Mouse (Mus musculus) retina, postnatal 1 day (tissue): ENCODE data around the gene Nans.
A peak's percentile ranks its signal among the peaks of the same experiment; 100 is the strongest.

Experiments used
- DNase-seq: peaks from one replicate; pipeline ENCODE4 v3.0.0-alpha.2; 2012

Gene Nans

DNA sequence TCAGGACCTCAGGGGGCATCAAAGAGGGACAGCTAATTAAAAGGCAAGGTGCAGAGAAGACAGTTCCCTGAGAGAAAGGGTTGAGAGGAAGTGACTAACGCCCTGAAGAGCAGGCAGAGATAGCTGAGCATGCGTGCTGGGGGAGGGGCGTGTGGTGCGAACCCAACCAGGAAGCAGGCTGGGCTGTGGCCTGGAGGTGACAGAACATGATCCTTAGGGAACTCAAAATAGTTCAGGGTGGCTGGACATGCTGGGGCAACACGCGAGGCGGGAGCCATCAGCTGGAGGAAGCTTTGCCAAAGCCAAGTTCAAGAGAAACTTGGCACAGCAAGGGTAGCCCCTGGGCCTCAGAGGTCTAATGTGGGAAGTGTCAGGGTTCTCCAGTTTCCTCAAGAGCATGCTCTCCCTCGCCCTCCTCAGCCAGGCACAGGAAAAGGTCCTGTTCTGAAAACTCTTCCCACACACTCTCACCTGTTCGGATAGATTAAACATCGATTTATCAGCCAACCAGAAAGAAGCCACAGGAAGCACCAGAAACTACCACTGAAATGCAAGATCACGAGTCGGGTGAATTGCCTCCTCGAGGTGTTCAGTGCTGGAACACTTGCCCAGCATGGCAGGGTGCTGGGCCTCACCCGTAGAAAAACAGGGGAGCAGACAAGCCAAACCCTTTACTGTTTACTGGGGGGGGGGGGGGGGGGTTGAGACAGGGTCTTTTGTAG is 3.2 kb upstream of the Nans start:
- DNase-seq, result no peak

DNA sequence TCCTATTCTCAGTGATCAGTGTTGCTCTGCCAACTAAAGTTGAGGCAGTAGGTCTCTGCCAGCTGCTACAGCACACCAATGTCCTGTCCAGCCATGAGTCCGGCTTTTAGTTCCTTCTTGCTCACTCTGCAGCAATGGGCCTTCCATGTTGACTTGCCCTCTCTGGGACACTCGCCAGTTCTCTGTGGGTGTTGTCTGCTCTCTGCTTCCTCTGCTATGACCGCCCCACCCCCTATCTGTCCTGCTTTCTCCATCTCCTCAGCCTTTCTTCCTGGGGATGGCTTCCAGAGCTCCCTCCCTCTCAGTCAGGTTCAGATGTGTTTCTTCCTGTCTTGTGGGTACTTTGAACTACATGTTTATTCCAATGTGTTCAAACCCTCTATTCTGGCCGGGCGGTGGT is 1.7 kb upstream of the Nans start:
- DNase-seq, result no peak

DNA sequence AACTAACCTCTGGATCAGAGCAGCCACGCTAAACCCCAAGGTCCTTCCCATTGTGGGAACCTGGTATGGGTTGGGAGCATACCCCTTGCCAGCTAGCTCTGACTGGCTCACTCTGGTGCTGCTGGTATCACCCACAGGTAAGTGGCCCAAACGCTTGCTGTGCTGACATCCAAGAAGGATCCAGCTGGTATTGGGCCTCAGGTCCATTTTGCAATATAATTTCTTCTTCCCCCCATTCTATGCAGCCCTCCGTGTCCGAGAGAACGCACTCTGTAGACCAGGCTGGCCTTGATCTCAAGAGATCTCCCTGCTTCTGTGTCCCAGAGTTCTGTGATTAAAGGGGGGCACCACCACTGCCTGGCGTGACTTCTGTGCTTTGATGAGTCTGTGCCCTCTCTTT is 4.0 kb downstream of the Nans start:
- no peak for DNase-seq

DNA sequence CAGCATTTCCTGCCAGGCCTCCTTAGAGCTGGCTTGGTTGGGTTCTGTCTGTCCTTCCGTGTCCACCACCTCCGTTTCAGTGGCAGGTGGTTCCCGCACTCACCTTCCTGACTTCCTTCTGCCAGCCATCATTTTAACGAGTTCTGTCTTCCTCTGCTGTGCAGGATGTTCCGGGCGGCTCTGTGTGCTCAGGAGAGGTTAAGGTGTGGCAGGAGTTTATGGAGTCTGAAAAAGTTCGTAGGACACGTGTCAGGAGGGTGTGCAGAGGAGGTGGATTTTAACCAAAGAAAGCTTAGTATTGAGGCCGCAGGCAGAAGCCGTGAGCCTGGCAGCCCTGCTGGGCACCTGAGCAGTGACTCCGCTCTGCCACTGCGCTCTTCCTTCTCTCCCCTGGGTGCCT is 6.5 kb downstream of the Nans start:
- DNase-seq, result no peak

DNA sequence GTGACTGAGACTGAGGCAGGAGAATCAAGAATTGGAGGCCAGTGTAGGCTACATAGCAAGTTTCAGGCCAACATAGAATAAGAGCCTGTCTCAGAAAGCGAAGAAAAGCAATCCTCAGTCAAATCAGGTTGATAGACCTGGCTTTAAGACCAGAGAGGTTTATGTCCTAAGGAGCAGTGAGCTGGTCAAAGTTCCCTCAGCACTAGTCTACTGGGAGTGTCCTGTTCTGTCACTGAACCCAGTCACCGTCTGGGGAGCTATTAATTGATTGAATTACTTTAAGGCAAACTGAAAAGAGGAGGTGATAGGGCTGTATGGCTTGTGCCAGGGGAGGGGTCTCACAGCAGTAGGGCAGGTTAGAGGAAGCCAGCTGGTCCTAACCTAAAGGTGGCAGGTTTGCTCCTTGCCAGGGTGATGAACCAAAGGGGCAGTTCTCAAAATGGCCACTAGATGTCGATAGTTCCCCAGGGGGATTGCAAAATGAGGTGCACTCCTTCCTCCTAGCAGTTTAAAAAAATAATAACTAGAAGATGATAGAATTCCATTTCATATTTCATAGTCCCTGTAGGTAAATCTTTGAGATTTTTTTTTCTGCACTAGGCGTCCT is 8.3 kb downstream of the Nans start:
- DNase-seq, result peak; percentile 77

DNA sequence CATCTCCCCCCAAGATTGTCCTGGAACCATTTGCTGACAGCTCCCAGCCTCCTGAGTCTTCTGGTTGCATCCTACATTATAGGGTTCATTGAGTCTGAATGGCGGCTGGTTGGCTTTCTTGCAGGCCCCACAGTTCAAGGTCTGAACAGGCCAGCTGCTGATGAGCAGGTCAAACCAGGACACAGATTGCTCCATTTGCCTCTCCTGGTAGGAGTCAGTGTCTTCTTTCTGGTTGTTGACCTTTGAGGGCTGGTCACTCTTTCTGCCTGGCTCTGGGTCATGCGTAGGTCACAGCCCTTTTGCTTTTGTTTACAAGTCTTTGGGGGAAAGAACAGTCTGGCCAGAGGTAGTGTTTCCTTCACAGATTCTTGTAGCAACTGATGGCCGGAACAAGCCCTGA is 9.5 kb downstream of the Nans start:
- peak; percentile 13 for DNase-seq

DNA sequence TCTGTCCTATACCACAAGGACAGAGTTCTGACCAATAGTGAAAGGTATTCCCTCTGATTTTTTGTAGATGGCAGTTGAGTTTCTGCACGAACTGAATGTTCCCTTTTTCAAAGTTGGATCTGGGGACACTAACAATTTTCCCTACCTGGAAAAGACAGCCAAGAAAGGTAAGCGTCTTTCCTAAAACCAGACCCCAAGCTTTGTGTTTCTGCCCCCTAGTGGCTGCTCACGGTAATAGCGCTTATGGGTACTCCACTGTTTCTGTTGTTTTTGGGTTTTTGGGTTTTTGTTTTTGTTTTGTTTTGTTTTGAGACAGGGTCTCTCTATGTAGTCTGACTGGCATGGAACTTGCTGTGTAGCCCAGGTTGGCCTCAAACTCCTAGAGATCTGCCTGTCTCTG is 9.9 kb downstream of the Nans start:
- peak; percentile 56 for DNase-seq

DNA sequence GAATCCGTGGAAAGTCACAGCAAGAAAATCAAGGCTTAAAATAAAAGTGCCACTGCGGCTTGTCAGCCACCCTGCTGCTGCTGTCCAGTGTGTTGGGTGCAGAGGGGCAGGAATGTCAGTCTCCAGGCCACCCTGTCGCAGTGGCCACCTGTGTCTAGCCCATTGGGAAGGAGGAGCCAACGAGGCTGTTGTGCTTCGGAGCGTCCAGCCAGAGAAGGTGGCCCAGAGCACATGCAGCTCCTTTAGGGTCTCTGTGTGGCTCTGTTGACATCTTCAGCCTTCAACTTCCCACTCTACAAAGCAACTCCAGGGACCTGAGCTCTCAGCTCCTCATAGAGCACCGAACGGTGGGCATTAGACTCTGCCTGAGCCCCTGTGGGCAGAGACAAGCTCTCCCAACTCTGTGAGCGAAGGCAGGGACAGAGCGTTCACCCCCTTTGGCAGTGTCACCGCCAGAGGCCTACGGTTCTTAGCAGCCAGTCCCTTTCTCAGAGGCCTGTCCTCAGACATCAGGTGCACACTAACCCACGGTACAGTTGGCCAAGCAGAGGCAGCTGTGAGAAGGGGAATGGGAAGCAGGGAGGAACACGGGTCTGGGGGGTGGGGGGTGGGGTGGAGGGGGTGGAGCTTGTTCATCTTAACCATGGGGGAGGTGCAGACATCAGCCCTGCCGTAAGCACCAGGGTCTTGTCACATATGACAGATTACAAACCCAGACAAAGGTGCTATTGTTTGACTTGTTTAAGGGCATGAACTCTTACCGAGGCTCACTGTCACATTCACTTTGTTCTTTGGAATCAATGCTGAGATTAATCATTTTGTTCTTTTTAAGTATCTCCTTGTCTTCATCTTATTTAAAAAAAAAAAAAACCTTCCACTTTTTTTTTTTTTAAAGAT is 13.8 kb downstream of the Nans start:
- DNase-seq, result peak; percentile 21

DNA sequence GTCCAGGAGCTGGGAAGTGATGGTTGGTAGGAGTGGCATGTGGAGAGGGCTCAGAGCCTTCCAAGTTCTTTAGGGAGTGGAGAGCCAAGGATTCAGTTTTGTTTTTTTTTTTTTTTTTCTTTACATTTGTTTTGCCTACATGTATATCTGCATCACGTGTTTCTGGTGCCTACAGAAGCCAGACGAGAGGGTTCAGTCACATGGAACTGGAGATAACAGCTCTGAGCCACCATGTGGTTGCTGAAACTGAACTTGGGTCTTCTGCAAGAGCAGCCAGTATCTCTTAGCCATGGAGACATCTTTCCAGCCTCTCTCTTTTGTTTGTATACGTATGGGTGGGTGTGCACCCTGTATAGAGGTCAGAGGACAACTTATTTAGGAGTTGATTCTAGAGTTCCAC is 14.8 kb downstream of the Nans start:
- DNase-seq, result no peak

DNA sequence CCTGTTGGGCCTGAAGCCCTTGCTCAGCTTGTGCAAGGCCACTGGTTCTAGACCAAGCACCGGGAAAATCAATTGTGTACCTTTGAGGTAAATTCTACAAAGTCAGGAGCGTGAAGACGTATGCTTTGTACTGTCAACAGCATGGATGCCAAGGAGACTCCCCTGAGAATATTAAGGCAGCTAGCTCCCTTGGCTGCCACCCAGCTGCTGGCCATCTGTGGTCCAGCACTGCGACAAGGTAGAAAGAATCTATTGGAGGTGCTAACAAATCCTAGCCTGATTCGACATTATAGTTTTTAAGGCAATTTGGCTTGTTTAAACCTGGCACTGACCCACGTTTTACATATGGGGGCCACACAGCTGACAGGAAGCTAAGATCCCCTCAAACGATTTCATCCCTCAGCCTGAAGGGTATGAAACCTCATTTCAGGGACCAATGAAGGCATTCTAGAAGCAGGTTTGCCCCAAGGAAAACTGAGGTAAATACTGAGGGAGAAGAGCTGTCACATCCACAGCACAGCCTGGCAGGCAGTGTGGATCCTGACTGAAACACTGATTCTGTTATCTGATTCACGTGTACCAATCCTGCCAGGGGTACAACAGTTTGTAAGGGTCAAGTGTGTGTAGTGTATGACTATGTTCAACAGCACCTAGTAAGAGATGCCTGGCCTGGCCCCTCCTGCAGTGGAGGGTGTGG is 16.5 kb downstream of the Nans start:
- no peak for DNase-seq

DNA sequence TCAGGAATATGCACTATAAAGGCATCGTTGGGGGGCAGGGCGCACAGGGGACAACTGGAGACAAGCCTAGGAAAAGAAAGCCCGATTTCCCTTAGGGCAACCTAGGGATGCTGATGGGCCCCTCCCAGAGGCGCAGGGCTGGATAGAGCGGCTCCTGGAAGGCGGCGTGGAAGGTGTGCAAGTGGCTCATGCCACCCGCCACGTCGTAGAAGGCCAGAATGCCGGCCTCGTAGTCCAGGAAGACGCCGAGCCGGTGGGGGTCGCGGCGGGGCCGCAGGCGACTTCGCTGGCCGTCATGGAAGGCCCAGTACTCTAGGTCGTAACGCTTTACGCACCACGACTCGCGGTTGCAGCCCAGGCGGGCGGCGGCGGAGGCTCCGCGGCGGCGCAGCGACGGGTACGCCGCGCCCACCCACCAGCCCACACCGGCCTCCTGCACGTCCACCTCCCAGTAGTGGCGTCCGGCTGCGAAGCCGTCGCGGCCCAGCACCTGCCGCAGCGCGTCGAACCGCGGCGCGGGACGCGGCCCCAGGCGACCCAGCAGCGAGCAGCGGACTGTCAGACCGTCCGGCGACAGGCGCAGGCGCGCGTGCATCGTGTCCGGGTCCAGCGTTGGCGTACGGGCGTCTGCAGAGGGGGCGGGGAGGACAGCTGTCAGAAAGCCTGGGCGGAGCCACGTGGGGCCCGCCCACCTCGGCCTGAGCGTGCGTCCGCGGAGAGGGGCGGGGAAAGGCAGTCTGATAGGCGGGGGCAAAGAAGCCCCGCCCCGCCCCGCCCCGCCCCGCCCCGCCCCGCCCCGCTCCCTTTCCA is 18.0 kb downstream of the Nans start:
- peak; percentile 95 for DNase-seq

DNA sequence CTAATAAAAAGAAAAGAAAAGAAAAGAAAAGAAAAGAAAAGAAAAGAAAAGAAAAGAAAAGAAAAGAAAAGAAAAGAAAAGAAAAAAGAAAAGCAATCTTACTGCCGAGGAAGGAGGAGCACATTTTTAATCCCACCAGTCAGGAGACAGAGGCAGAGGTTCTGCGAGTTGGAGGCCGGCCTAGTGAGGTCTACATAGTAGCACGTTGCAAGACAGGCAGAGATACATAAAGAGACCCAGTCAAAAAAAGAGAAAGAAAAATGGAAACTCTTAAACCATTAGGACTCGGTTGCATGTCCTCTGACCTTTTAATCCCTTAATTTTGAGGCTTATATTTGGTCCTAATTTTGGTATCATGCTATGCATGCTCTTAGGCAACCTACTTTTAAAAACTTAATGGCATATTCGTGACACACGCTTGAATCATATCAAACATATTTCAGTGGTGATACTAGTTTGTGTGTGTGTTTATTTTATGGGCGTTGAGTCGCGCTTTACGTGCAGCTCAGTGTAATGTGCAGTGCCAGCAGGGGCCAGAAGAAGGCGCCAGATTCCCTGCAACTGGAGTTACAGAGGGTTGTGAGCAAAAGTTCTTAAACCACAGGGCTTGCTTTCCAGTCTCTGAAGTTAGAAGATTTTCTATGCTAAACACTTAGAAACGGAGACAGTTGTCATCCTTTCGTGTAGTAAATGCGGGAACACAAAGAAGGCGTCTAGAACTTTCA is 18.9 kb downstream of the Nans start:
- DNase-seq, result peak; percentile 73

DNA sequence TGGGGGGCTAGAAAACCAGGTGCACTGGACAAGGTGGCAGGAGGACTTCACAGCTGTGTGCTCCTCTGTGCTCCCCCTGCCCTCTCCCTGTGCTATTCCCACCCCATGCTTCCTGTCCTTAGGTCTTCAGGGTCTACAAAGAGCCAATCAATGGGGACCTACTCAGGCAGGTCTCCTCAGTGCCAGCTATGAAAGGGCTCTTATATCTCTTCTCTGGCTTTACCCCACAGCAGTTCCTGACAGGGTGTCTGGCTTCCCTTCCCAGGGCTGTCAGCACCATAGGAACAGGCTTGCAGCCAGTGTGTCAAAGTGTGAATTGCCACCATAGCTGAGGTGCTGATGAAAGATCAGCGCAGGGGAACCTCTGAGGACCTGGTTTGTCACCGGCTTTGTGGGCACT is 31.4 kb downstream of the Nans start:
- no peak for DNase-seq

DNA sequence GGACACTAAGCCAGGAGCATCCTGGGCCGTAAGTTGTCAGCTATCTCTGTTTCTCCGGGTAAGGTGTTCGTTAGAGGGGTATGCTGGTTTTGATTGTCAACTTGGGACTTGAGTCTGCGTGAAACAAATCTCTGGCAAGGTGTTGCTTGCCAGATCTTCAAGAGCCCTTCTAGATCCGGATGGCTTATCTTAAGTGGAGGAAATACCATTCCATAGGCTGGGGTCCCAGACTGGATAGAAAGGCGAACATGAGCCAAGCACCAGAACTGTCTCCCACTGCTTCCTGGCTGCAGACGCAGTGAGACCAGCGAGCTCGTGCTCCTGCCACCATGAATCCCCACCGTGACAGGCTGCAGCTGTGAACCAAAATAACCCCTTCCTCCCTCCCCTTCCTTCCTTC is 32.4 kb downstream of the Nans start:
- DNase-seq, result no peak

DNA sequence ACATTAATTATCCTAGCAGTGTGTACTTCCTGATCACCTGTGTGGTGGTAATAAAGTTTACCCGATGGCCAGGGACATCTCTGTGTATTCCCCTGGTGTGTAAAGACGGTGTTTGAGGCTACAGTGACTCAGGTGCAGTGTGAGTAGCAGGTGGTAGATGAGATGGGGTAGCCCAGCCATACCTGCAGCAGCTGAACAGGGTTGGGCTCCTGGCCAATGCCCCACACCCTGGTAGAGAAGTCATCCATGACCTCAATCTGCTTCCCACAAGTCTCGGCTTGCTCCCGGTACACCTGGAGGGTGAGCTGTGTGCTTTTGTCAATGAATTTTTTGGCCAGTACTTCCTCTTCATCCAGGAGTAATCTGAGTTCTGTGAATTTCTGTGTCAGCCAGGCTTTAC is 34.3 kb downstream of the Nans start:
- no peak for DNase-seq

DNA sequence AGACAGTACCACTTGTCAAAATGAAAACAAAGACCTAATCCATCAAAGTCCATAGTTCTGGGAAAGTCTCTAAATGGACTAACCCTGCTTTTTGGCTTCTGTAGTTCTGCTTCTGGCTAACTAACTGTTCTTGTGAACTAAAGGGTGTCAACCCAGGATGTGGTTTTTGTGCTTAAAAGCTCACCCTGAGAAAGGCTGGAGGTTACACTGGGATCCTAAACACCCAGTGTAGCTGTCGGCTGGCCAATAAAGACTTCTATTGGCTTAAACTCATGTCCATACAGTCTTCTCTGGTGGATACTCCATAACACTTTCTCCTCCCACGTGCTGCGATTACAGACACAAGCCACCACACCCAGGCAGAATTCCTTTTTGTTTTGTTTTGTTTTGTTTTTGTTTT is 37.2 kb downstream of the Nans start:
- no peak for DNase-seq

DNA sequence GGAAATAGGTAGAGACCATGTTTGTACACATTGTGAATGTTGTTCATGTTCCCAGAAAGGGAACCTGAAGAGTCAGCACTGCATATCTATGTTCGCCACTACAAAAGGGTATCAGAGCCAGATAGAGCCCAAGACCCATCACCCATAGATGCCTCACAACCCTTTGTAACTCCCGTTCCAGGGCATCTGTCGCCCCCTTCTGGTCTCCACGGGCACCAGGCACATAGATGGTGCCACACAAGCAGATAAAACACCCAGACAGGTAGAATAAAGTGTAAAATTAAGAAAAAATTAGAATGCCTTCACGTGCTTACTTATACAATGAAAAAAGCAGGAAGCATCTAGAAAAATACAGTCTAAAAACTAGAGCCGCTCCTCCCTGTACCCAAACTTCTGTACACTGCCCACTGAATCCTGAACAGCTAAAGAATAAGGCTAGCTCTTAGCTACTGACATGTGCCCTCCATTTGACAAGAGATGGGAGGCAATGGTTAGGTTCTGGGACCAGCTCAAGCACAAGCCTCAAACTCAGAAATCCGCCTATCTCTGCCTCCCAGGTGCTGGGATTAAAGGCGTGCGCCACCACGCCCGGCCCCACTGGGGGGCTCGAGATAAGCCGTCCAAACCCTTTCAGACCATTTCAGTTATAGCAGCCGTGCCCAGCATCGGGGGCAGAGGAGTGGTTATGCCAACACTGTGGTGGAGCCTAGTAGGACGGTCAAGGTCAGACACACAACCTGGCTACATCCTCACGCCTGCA is 37.9 kb downstream of the Nans start:
- peak; percentile 24 for DNase-seq

DNA sequence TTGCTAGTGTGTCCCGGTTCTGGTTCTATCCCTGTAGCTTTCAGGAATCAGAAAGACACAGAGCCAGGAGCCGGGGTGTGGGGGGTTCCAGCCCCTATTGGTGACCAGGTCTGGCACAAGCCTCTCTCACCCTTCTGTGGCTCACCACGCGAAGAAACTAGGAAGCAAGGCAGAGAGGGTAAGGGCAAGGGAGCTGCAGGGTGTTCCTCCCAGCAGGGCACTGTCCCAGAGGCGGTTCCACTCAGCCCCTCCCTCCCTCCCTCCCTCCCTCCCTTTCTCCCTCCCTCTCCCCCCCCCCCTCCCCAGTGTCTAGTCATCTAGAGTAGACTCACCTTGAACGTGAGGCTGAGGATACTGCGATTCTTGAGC is 38.5 kb downstream of the Nans start:
- DNase-seq, result peak; percentile 37

DNA sequence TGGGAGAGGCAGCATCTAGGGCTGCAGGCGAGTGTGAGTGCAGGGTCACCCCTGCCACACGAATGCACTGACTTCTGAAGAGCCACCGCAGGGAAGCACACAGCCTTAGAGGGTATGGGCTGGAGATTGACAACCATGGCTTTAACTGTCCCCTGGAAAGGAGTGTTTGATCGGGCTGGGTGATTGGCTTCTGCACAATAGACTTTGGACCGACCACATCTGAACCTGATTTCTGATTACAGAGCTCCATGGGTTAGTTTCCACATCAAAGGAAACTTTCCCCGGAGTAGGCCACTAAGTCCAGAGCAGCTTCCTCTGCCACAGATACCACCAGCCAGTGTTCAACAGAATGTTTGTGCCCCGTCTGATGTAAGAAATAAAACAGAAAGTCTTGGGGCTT is 40.7 kb downstream of the Nans start:
- DNase-seq, result no peak

DNA sequence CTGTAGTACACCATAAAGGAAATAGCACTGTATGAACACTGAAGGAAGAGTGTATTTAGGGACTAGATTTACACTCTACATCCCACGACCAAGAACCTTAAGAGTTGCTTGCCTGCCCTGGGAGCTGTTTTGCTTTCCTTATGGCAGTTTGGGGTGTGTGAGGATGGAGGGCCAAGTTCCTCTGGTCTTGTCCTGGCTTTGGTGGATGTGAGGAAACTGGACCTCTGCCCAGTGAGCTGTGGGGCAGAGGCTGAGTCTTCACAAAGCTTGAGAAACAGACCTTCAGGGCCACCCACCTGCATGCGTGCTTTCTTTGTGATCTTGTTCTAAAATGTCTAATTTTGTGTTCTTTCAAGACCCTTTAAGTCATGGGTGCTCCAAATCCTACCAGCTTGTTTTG is 43.5 kb downstream of the Nans start:
- no peak for DNase-seq

DNA sequence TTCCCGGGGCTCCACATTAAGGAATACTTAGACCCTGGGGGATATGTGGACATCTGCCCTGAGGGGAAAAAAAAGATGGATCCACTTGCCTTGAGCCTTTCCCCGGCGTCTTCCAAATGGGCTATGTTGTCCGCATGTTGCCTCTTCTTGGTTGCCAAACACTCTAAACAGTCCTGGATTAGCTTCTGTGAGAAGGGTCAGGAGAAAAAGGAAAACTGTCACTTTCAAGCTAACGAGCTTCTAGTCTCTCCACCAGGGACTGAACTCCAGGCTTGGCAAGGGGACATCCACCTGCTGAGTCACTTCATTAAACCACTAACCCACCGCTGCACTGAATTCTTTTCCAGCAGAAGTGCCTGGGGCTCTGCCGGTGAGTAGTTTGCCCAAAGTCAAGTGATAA is 43.9 kb downstream of the Nans start:
- DNase-seq, result no peak
